Mouse (Mus musculus) neural tube, embryonic 14.5 days (tissue): ENCODE measurements around the gene Sstr3. TPM values are rescaled to one million over a fixed set of nuclear protein-coding genes. Genes with fewer than 3 reads are reported as not detected.

Experiments
- ATAC-seq: fragments of 200-750 bp; cut with Nextera tagmentation; 2 replicates; pipeline ENCODE4 v1.8.0; 2017; ENCODE audit warnings: low read depth, mild to moderate bottlenecking, moderate TSS enrichment, moderate library complexity
- H3K27ac ChIP-seq: fragments of 300-500 bp; sonication (generic); 2 replicates; pipeline ENCODE4 v1.5.1; 2014; ENCODE audit warnings: low read depth, mild to moderate bottlenecking, control low read depth, low read length, moderate library complexity, mixed read lengths
- H3K27me3 ChIP-seq: fragments of 300-500 bp; sonication (generic); 2 replicates; pipeline ENCODE4 v1.6.1; 2014; ENCODE audit warnings: low read length; ENCODE audit not compliant: control insufficient read depth, insufficient read depth
- H3K36me3 ChIP-seq: fragments of 300-500 bp; sonication (generic); 2 replicates; pipeline ENCODE4 v1.6.1; 2014; ENCODE audit warnings: low read length, mixed read lengths; ENCODE audit not compliant: control insufficient read depth, insufficient read depth
- H3K4me1 ChIP-seq: fragments of 300-500 bp; sonication (generic); 2 replicates; pipeline ENCODE4 v1.6.1; 2014; ENCODE audit warnings: low read length; ENCODE audit not compliant: control insufficient read depth, insufficient read depth
- H3K4me2 ChIP-seq: fragments of 300-500 bp; sonication (generic); 2 replicates; pipeline ENCODE4 v1.6.1; 2014; ENCODE audit warnings: mild to moderate bottlenecking, low read depth, low read length, control low read depth
- H3K4me3 ChIP-seq: fragments of 300-500 bp; sonication (generic); 2 replicates; pipeline ENCODE4 v1.5.1; 2014; ENCODE audit warnings: low read depth, low read length, control low read depth, mixed read lengths
- H3K9ac ChIP-seq: fragments of 300-500 bp; sonication (generic); replicated peaks from 2 replicates; pipeline ENCODE4 v1.6.1; 2014; ENCODE audit warnings: low read depth, mild to moderate bottlenecking, control low read depth, low read length, mixed read lengths
- H3K9me3 ChIP-seq: fragments of 300-500 bp; sonication (generic); 2 replicates; pipeline ENCODE4 v1.6.1; 2016; ENCODE audit warnings: low read length; ENCODE audit not compliant: control insufficient read depth
- WGBS: fragments of 180-500 bp; shearing (Covaris S2); extraction: QIAGEN DNeasy Blood & Tissue Kit; methylation state at CpG from one replicate; pipeline ENCODE4 v1.1.7; 2014; 5-methylcytosine and 5-hydroxymethylcytosine counted together
- polyA plus RNA-seq: library from polyadenylated mRNA; unstranded; fragments of >200 nt; fragmentation: Nextera tagmentation; extraction: Ambion mirVana; gene quantifications from 2 replicates; pipeline ENCODE4 v1.2.1, GENCODE M21; 2014

Sstr3 gene
- polyA plus RNA-seq, 1 experiment from 2014 or later: 0.67 TPM

DNA sequence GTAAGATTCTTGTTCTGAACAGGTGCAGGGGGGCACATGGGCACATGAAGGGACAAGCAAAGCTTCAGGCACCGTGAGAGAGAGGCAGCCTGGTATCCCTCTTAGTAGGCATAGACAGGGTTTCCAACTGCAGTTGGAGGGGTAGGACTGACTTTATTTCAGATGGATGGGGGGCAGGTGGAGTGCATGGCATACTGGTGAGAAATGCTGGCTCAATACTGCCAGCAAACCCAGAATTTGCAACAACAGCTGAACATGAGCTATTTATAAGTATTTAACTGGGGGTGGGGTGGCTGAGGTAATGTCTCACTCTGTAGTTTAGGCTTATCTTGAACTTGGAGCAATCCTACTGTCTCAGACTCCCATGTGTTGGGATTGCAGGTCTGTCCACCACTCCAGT, 40.5 kb downstream of the Sstr3 start:
- no peaks in the 10 kb centered on the region for H3K36me3 ChIP-seq
- H3K9me3 ChIP-seq: no peaks in the 10 kb centered on the region
- H3K27ac ChIP-seq: no peak overlapping the region
- 82% methylated on average over 1 of the region's 1 CpGs for WGBS
- H3K9ac ChIP-seq: no peak overlapping the region
- H3K4me2 ChIP-seq: no peak overlapping the region
- no peaks in the 10 kb centered on the region for H3K4me1 ChIP-seq
- no peak overlapping the region for H3K4me3 ChIP-seq
- no peak for ATAC-seq
- H3K27me3 ChIP-seq: no peaks in the 10 kb centered on the region

DNA sequence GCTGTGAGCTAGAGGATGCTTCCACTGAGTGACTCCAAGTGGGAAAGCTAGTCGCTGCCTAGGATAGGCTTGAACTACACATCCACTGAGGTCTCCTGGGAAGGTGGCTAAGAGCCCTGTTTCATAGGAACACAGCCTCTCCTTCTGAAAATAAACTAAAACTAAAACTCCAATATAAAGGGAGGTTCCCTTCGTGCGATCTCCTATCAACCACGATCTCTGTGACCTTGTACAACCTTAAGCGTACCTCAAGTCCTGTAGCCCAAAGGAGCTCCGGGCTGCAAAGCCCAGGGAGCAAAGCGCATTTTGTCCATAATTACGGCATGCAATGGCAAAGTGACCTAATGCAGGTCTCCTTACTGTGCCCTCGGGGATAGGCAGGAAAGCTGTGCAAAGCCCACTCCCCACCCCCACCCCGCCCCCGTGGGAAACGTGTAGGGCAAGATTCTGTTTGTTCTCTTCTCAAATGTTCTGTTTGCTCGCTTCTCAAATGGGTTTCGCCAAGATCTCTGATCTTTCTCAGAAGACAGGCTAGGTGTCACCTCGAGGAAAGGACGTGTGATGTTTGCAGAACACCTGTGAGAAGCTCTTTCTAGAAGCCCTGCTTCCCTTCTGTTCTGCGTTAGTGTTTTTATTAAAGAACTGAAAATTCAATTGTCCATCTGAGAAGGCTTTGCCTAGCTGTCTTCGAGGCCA, 41.9 kb downstream of the Sstr3 start:
- Histone ChIP-seq H3K9me3 (no peaks in the 10 kb centered on the region), H3K4me1 (no peaks in the 10 kb centered on the region), H3K4me2 (no peak overlapping the region), H3K27ac (no peak overlapping the region), H3K4me3 (no peak overlapping the region), H3K9ac (no peak overlapping the region), H3K36me3 (no peaks in the 10 kb centered on the region), H3K27me3 (no peaks in the 10 kb centered on the region)
- no peak for ATAC-seq
- 89% methylated on average over 18 of the region's 18 CpGs for WGBS

DNA sequence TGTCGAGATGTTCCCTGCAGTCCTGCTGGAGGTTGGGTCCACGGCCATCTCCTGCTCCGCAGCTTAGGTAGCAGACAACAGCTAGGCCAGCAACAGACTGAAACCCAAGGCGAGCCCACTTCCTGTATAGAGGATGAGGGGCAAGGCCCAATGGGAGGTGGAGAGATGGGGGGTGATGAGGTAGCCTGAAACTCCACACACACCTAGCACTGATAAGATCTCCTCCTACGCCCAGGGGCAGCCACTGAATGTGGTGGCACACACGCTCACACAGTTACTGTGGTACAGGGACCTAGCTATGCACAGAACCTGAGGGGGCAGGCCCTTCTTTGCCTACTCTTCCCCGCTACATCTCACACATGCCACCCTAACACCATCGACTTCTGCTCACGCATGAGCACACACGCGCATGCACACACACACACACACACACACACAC, 49.5 kb downstream of the Sstr3 start, which contains the start of gene Il2rb:
TSS of gene Il2rb (minus strand) at position 304 of the 439 bp plus-strand sequence.
- no peak within 1 kb of the TSS for H3K27ac ChIP-seq
- H3K27me3 ChIP-seq: no peaks in the 10 kb centered on the region
- H3K36me3 ChIP-seq: no peaks in the 10 kb centered on the region
- no peaks in the 10 kb centered on the region for H3K4me1 ChIP-seq
- no peak within 1 kb of the TSS for H3K4me2 ChIP-seq
- no peak within 1 kb of the TSS for H3K4me3 ChIP-seq
- WGBS: 85% methylated on average over 11 of the region's 11 CpGs
- ATAC-seq: no peak
- H3K9me3 ChIP-seq: no peaks in the 10 kb centered on the region
- H3K9ac ChIP-seq: no peak within 1 kb of the TSS

DNA sequence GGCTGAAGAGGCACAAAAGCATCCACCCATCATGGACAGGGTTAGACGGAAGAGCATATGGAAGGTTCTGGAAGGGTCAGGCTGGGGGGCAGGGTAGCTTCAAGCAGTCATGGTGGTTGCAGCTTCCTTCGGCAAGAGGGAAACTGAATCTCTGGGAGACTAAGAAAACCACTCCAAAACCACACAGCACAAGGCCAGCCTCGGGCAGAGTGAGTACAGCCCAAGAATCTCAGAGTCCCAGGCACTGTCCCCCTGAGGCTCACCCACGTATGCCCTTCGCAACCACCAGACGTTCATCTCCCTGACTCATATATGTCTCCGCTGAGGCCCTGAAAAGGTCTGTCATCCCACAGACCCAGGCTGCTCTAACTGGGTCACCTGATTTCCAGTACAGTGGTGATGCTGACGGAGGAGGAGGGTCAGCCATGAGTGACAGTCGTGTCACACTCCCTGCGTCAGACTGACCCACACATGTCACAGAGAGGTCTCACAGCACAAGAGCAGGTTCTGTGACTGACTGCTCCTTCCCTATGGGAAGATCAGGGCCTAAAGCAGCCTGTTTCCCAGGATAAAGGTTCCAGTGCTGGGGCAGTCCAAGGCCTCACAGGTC, 51.0 kb downstream of the Sstr3 start:
- H3K36me3 ChIP-seq: no peaks in the 10 kb centered on the region
- H3K9me3 ChIP-seq: no peaks in the 10 kb centered on the region
- no peak overlapping the region for H3K4me2 ChIP-seq
- no peak overlapping the region for H3K4me3 ChIP-seq
- no peak overlapping the region for H3K27ac ChIP-seq
- H3K9ac ChIP-seq: no peak overlapping the region
- H3K4me1 ChIP-seq: no peaks in the 10 kb centered on the region
- ATAC-seq: no peak
- H3K27me3 ChIP-seq: no peaks in the 10 kb centered on the region
- 82% methylated on average over 10 of the region's 10 CpGs for WGBS

DNA sequence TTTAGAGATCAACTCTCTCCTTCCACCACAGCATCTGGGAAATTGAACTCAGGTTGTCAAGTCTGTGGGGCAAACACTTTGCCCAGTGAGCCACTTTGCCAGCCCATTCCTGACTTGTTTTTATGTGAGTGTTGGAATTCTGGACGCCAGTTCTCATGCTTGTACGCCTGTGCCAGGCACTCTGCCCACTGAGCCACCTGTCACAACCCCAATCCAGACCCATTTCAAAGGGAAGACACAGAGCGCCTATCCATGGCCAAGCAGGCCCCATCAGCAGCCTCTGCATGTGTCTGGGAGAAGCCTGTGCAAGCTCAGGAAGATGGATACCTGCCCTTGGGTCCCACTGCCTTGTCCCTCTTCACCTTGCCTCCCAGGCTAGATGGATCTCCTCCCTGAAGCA, 53.2 kb downstream of the Sstr3 start:
- no peak for ATAC-seq
- H3K27ac ChIP-seq: no peak overlapping the region
- no peak overlapping the region for H3K4me2 ChIP-seq
- no peaks in the 10 kb centered on the region for H3K27me3 ChIP-seq
- H3K4me3 ChIP-seq: no peak overlapping the region
- no peaks in the 10 kb centered on the region for H3K4me1 ChIP-seq
- H3K36me3 ChIP-seq: no peaks in the 10 kb centered on the region
- 90% methylated on average over 3 of the region's 3 CpGs for WGBS
- no peaks in the 10 kb centered on the region for H3K9me3 ChIP-seq
- H3K9ac ChIP-seq: no peak overlapping the region

DNA sequence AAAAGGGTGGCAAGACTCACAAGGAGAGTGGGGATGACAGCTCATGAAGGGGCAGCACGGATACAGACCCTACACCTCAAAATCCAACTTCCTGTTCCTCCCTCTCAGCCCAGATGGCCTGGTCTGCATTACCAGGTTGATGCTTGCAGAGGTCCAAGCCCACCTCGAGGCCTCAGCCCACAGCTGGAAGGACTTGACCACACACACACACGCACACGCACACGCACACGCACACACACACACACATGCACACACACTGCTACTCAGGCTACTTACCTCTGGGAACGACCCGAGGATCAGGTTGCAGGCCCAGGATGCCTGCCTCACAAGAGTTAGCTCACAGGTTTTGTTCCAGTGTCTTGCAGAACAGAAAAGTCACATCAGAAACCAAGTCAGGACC, 54.6 kb downstream of the Sstr3 start:
- 81% methylated on average over 8 of the region's 8 CpGs for WGBS
- no peaks in the 10 kb centered on the region for H3K36me3 ChIP-seq
- ATAC-seq: no peak
- no peaks in the 10 kb centered on the region for H3K27me3 ChIP-seq
- H3K4me2 ChIP-seq: no peak overlapping the region
- no peaks in the 10 kb centered on the region for H3K4me1 ChIP-seq
- H3K27ac ChIP-seq: no peak overlapping the region
- H3K9me3 ChIP-seq: no peaks in the 10 kb centered on the region
- no peak overlapping the region for H3K4me3 ChIP-seq
- H3K9ac ChIP-seq: no peak overlapping the region

DNA sequence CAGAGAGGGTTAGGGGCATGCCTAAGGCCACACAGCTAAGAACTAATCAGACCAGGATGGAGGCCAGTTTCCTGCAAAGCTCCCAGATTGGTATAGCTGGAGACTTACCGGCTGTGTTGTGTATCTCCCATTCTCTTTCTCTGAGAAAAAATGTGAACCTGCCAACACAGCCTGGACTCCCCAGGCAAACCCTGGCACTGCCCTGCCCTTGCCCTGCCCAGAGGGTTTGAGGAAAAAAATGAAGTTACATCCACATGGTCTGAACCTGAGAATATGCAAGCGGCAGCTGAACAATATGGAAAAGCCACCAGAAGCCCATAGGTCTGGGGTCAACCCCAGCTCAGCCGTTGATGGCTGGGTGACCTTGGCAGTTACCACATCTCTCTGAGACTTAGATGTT, 55.2 kb downstream of the Sstr3 start:
- no peak for ATAC-seq

DNA sequence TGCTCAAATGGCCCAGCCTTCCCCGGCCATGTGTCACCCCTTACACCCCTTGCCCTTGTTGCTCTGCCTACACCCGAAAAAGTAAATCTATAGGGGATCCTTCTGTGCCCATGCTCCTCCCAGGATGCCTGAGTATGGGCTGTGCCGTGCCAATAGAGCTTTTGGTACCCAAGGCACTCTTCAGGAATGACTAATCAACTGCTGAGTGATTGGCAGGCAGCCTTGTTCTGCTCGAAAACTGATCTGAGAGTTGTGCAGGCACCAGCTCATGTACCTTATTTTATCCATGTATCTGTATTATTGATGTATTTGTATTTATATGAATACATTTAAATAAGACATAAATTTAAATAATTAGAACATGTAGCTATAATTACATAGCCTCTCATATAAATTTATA, 57.4 kb downstream of the Sstr3 start:
- H3K9ac ChIP-seq: no peak overlapping the region
- WGBS: 72% methylated on average over 4 of the region's 4 CpGs

More for the DNA sequence above, 55.2 kb downstream of the Sstr3 start:
- Histone ChIP-seq H3K9me3 (no peaks in the 10 kb centered on the region), H3K9ac (no peak overlapping the region), H3K4me2 (no peak overlapping the region), H3K27ac (no peak overlapping the region), H3K36me3 (no peaks in the 10 kb centered on the region), H3K4me1 (no peaks in the 10 kb centered on the region), H3K27me3 (no peaks in the 10 kb centered on the region), H3K4me3 (no peak overlapping the region)
- WGBS: 94% methylated on average over 3 of the region's 3 CpGs

More for the DNA sequence above, 57.4 kb downstream of the Sstr3 start:
- no peak overlapping the region for H3K4me2 ChIP-seq
- H3K9me3 ChIP-seq: no peaks in the 10 kb centered on the region
- no peaks in the 10 kb centered on the region for H3K36me3 ChIP-seq
- no peaks in the 10 kb centered on the region for H3K27me3 ChIP-seq
- no peak for ATAC-seq
- no peak overlapping the region for H3K4me3 ChIP-seq
- no peak overlapping the region for H3K27ac ChIP-seq
- H3K4me1 ChIP-seq: no peaks in the 10 kb centered on the region
